9 mouse cellular contexts compared by ENCODE assay signal in the genomic region with DNA sequence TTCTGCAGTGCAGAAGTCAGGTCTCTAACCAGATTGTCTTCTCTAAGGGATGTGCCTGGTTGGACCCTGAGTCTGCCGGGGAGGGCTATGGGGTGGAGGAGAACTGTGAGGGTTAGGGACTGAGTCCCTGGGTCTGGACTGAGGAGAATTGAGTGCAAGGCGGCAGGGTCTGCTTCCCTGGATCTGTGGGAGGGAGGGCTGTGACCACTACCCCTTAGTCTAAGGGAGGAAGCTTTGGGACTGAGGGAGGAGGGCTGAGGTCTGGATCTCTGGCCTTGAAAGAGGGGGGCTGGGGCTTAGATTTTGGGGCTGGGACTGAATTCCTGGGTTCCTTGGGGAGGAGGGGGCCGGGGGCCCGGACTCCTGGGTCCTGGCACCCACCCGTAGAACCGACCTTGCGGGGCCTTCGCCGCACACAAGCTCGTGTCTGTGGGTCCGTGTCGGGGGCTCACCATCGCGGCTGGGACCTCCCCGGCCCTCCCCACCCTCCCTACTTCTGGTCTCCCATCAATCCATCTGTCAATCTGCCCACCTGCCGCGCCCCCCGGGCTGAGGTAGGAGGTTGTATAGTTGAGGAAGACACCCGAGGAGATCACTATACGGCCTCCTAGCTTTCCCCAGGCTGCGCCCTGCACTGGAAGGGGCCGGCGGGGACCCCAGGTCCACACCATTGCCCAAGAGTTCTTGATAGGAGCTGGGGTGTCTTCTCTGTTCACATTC. TPM values are rescaled to one million over a fixed set of nuclear protein-coding genes. Genes with fewer than 3 reads are reported as not detected.
DNase-seq lines count a peak whose midpoint lies in the region; ATAC-seq and TF ChIP-seq lines count a peak whose summit lies in the region.
"Had no signal": no experiment of that assay in that cellular context is flagged by ENCODE, and none has a peak within 500 bp of the region (broad histone marks: within the 10 kb centered on the region; RNA-seq: fewer than 3 reads in every experiment).

No protein-coding gene starts in this region.

- TF ChIP-seq POLR2A in embryonic fibroblast, embryonic 13.5 days (IDR thresholded peaks at IDR 0.05; ENCODE audit: low read depth, low read length): no peak; the same call in 1 of the 2 replicates

- TF ChIP-seq CTCF in embryonic fibroblast, embryonic 13.5 days (IDR thresholded peaks at IDR 0.05; ENCODE audit: borderline replicate concordance, insufficient read depth, low read length): no peak

- H3K36me3 ChIP-seq in lung, embryonic 15.5 days: peaks cover 25% of the 10 kb centered on the region
- H3K36me3 ChIP-seq in intestine, embryonic 15.5 days: peaks cover 4% of the 10 kb centered on the region; the same call in 1 of the 2 replicates
- peaks cover 3% of the 10 kb centered on the region; the same call in 1 of the 2 replicates for H3K36me3 ChIP-seq in neural tube, embryonic 15.5 days

- peak overlapping the region; percentile 84 for H3K4me3 ChIP-seq in lung, embryonic 15.5 days
- H3K4me3 ChIP-seq in embryonic fibroblast, embryonic 13.5 days (ENCODE audit: insufficient read depth, low read length): peak overlapping the region; percentile 96
- peak overlapping the region; percentile 72 for H3K4me3 ChIP-seq in intestine, embryonic 15.5 days (replicated peaks)
- peak overlapping the region; percentile 82 for H3K4me3 ChIP-seq in neural tube, embryonic 15.5 days (replicated peaks)

- peak overlapping the region; percentile 80 for H3K4me2 ChIP-seq in lung, embryonic 15.5 days
- peak overlapping the region; percentile 81 for H3K4me2 ChIP-seq in intestine, embryonic 15.5 days (replicated peaks)
- peak overlapping the region; percentile 89 for H3K4me2 ChIP-seq in neural tube, embryonic 15.5 days

- H3K27me3 ChIP-seq in lung, embryonic 15.5 days: no peaks in the 10 kb centered on the region
- no peaks in the 10 kb centered on the region for H3K27me3 ChIP-seq in intestine, embryonic 15.5 days (replicated peaks)
- no peaks in the 10 kb centered on the region for H3K27me3 ChIP-seq in neural tube, embryonic 15.5 days (replicated peaks)

- 44% methylated on average over 21 of the region's 23 CpGs for WGBS in lung, embryonic 15.5 days
- WGBS in intestine, embryonic 15.5 days: 48% methylated on average over 23 of the region's 23 CpGs
- WGBS in neural tube, embryonic 15.5 days: 47% methylated on average over 23 of the region's 23 CpGs

- no peaks in the 10 kb centered on the region for H3K9me3 ChIP-seq in lung, embryonic 15.5 days
- no peaks in the 10 kb centered on the region for H3K9me3 ChIP-seq in intestine, embryonic 15.5 days
- H3K9me3 ChIP-seq in neural tube, embryonic 15.5 days (replicated peaks): no peaks in the 10 kb centered on the region

- ATAC-seq in lung, embryonic 15.5 days (ENCODE audit: borderline replicate concordance, extremely low read depth, low FRiP score, low TSS enrichment): no peak
- ATAC-seq in intestine, embryonic 15.5 days: no peak
- no peak for ATAC-seq in neural tube, embryonic 15.5 days (ENCODE audit: low FRiP score)

- H3K9ac ChIP-seq in lung, embryonic 15.5 days: peak overlapping the region; percentile 78
- H3K9ac ChIP-seq in intestine, embryonic 15.5 days: peak overlapping the region; percentile 74
- peak overlapping the region; percentile 95 for H3K9ac ChIP-seq in neural tube, embryonic 15.5 days (replicated peaks)

- peaks cover 53% of the 10 kb centered on the region for H3K4me1 ChIP-seq in lung, embryonic 15.5 days
- peaks cover 13% of the 10 kb centered on the region for H3K4me1 ChIP-seq in embryonic fibroblast, embryonic 13.5 days (ENCODE audit: control insufficient read depth, insufficient read depth, low read length)
- peaks cover 19% of the 10 kb centered on the region for H3K4me1 ChIP-seq in intestine, embryonic 15.5 days (replicated peaks)
- peaks cover 60% of the 10 kb centered on the region for H3K4me1 ChIP-seq in neural tube, embryonic 15.5 days

- peak overlapping the region; percentile 99 for H3K27ac ChIP-seq in lung, embryonic 15.5 days
- peak overlapping the region; percentile 98 for H3K27ac ChIP-seq in embryonic fibroblast, embryonic 13.5 days (ENCODE audit: insufficient read depth, low read length)
- peak overlapping the region; percentile 98; the same call in 1 of the 2 replicates for H3K27ac ChIP-seq in intestine, embryonic 15.5 days
- peak overlapping the region; percentile 100 for H3K27ac ChIP-seq in neural tube, embryonic 15.5 days (replicated peaks)

- DNase-seq in lung, postnatal 10 days: no peak
- no peak for DNase-seq in Muller cell, postnatal 12 days (ENCODE audit: inconsistent ontology term)
- DNase-seq in kidney, postnatal 25 days: no peak
- no peak for DNase-seq in thymus, postnatal 4 days

RNA-seq across cellular contexts. Expression of a gene that starts 3.0 kb away (rescaled TPM):
- 31.7 and 37.1 TPM in 2 replicates for polyA plus RNA-seq in lung, embryonic 15.5 days (2015; fragmentation: Nextera tagmentation; extraction: Ambion mirVana)
- polyA plus RNA-seq in embryonic fibroblast, embryonic 13.5 days (2011; ENCODE audit: insufficient read length, low read depth, missing spikeins): 122 and 140 TPM in 2 replicates
- polyA plus RNA-seq in intestine, embryonic 15.5 days (2015; fragmentation: Nextera tagmentation; extraction: Ambion mirVana): 18.7 and 23.7 TPM in 2 replicates
- 21.8 and 29.6 TPM in 2 replicates for polyA plus RNA-seq in neural tube, embryonic 15.5 days (2015; fragmentation: Nextera tagmentation; extraction: Ambion mirVana)

RNA-seq across cellular contexts. Expression of a gene that starts 25.0 kb away (rescaled TPM):
- polyA plus RNA-seq in lung, embryonic 15.5 days (2015; fragmentation: Nextera tagmentation; extraction: Ambion mirVana): 0.93 and 0.97 TPM in 2 replicates
- 0.32 TPM in 1 of 2 replicates, not detected in the other for polyA plus RNA-seq in embryonic fibroblast, embryonic 13.5 days (2011; ENCODE audit: insufficient read length, low read depth, missing spikeins)
- polyA plus RNA-seq in intestine, embryonic 15.5 days (2015; fragmentation: Nextera tagmentation; extraction: Ambion mirVana): 0.57 and 0.83 TPM in 2 replicates
- polyA plus RNA-seq in neural tube, embryonic 15.5 days (2015; fragmentation: Nextera tagmentation; extraction: Ambion mirVana): 1.4 and 1.9 TPM in 2 replicates

RNA-seq across cellular contexts. Expression of a gene that starts 53.8 kb away (rescaled TPM):
- polyA plus RNA-seq in lung, embryonic 15.5 days (2015; fragmentation: Nextera tagmentation; extraction: Ambion mirVana): 0.44 and 0.91 TPM in 2 replicates
- not detected in 2 replicates for polyA plus RNA-seq in embryonic fibroblast, embryonic 13.5 days (2011; ENCODE audit: insufficient read length, low read depth, missing spikeins)
- polyA plus RNA-seq in intestine, embryonic 15.5 days (2015; fragmentation: Nextera tagmentation; extraction: Ambion mirVana): 0.28 and 0.40 TPM in 2 replicates
- polyA plus RNA-seq in neural tube, embryonic 15.5 days (2015; fragmentation: Nextera tagmentation; extraction: Ambion mirVana): 0.15 and 0.23 TPM in 2 replicates
- polyA plus RNA-seq: adrenal gland, adult 2 months had no signal

RNA-seq across cellular contexts. Expression of a gene that starts 57.6 kb away (rescaled TPM):
- 1.4 and 1.5 TPM in 2 replicates for polyA plus RNA-seq in lung, embryonic 15.5 days (2015; fragmentation: Nextera tagmentation; extraction: Ambion mirVana)
- polyA plus RNA-seq in embryonic fibroblast, embryonic 13.5 days (2011; ENCODE audit: insufficient read length, low read depth, missing spikeins): not detected in 2 replicates
- 0.33 and 0.53 TPM in 2 replicates for polyA plus RNA-seq in intestine, embryonic 15.5 days (2015; fragmentation: Nextera tagmentation; extraction: Ambion mirVana)
- 0.44 TPM in 1 of 2 replicates, not detected in the other for polyA plus RNA-seq in neural tube, embryonic 15.5 days (2015; fragmentation: Nextera tagmentation; extraction: Ambion mirVana)
- polyA plus RNA-seq: adrenal gland, adult 2 months had no signal

RNA-seq across cellular contexts. Expression of a gene that starts 57.7 kb away (rescaled TPM):
- not detected in 2 replicates for polyA plus RNA-seq in lung, embryonic 15.5 days (2015; fragmentation: Nextera tagmentation; extraction: Ambion mirVana)
- polyA plus RNA-seq in embryonic fibroblast, embryonic 13.5 days (2011; ENCODE audit: insufficient read length, low read depth, missing spikeins): not detected in 2 replicates
- not detected in 2 replicates for polyA plus RNA-seq in intestine, embryonic 15.5 days (2015; fragmentation: Nextera tagmentation; extraction: Ambion mirVana)
- polyA plus RNA-seq in neural tube, embryonic 15.5 days (2015; fragmentation: Nextera tagmentation; extraction: Ambion mirVana): not detected in 2 replicates
- polyA plus RNA-seq: adrenal gland, adult 2 months had no signal
